Mouse (Mus musculus) hindbrain, postnatal 0 days (tissue): ENCODE data around the gene Gm11983. TPM values are rescaled to one million over a fixed set of nuclear protein-coding genes. Genes with fewer than 3 reads are reported as not detected.

Experiments used
- ATAC-seq: fragments of 200-750 bp; cut with Nextera tagmentation; 2 replicates; pipeline ENCODE4 v1.8.0; 2017; ENCODE audit warnings: mild to moderate bottlenecking, moderate TSS enrichment, moderate library complexity
- DNase-seq: peaks from one replicate; pipeline ENCODE4 v3.0.0-alpha.2; 2015; ENCODE audit warnings: low spot score
- H3K27ac ChIP-seq: fragments of 300-500 bp; sonication (generic); 2 replicates; pipeline ENCODE4 v1.5.1; 2014; ENCODE audit warnings: mild to moderate bottlenecking
- H3K27me3 ChIP-seq: fragments of 300-500 bp; sonication (generic); 2 replicates; pipeline ENCODE4 v1.6.1; 2014; ENCODE audit warnings: low read length, mixed read lengths; ENCODE audit not compliant: insufficient read depth
- H3K36me3 ChIP-seq: fragments of 300-500 bp; sonication (generic); 2 replicates; pipeline ENCODE4 v1.6.1; 2014; ENCODE audit warnings: low read length, mixed read lengths; ENCODE audit not compliant: insufficient read depth
- H3K4me1 ChIP-seq: fragments of 300-500 bp; sonication (generic); 2 replicates; pipeline ENCODE4 v1.6.1; 2014; ENCODE audit warnings: antibody characterized with exemption, low read length, mixed read lengths; ENCODE audit not compliant: insufficient read depth
- H3K4me2 ChIP-seq: fragments of 300-500 bp; sonication (generic); 2 replicates; pipeline ENCODE4 v1.6.1; 2014; ENCODE audit warnings: low read depth, mild to moderate bottlenecking, low read length, moderate library complexity, mixed read lengths
- H3K4me3 ChIP-seq: fragments of 300-500 bp; sonication (generic); 2 replicates; pipeline ENCODE4 v1.5.1; 2014; ENCODE audit warnings: low read length
- H3K9ac ChIP-seq: fragments of 300-500 bp; sonication (generic); replicated peaks from 2 replicates; pipeline ENCODE4 v1.6.1; 2014; ENCODE audit warnings: mild to moderate bottlenecking, low read length, moderate library complexity, mixed read lengths
- H3K9me3 ChIP-seq: fragments of 300-500 bp; sonication (generic); 2 replicates; pipeline ENCODE4 v1.6.1; 2016; ENCODE audit warnings: low read length, mixed read lengths
- CTCF ChIP-seq: IDR thresholded peaks from 2 replicates; pipeline ENCODE4 v1.5.1; 2016; ENCODE audit warnings: antibody characterized with exemption, control low read depth, low read depth
- WGBS: fragments of 180-500 bp; shearing (Covaris S2); extraction: QIAGEN DNeasy Blood & Tissue Kit; methylation state at CpG from one replicate; pipeline ENCODE4 v1.1.7; 2014; 5-methylcytosine and 5-hydroxymethylcytosine counted together
- polyA plus RNA-seq: library from polyadenylated mRNA; unstranded; fragments of >200 nt; fragmentation: Nextera tagmentation; extraction: Ambion mirVana; gene quantifications from 2 replicates; pipeline ENCODE4 v1.2.1, GENCODE M21; 2015
- total RNA-seq: library from RNA; depleted of rRNA; stranded (reverse); fragments of >200 nt; gene quantifications from 2 replicates; pipeline ENCODE4 v1.2.3, GENCODE M21; 2014; rRNA removed

The Gm11983 gene
- total and polyA plus RNA-seq, 2 experiments from 2014 or later = not detected

- WGBS = 97% methylated on average over 3 of the region's 3 CpGs
- DNase-seq = no peak
Observed at GRCm38 (mm10) chr11:6790690-6791089, 46.8 kb downstream of the Gm11983 start.

More at GRCm38 (mm10) chr11:6790690-6791089, 46.8 kb downstream of the Gm11983 start:
- H3K4me3 ChIP-seq = no peak overlapping the region
- H3K27ac ChIP-seq = no peak overlapping the region
- peak; percentile 41 for TF ChIP-seq CTCF
- H3K4me2 ChIP-seq = no peak overlapping the region
- H3K4me1 ChIP-seq = no peaks in the 10 kb centered on the region
- H3K27me3 ChIP-seq = no peaks in the 10 kb centered on the region
- no peak overlapping the region for H3K9ac ChIP-seq
- no peaks in the 10 kb centered on the region for H3K36me3 ChIP-seq
- no peaks in the 10 kb centered on the region for H3K9me3 ChIP-seq
- ATAC-seq = no peak

Other genes starting within 250 kb of the Gm11983 start
- 84.0 and 84.9 TPM in 2 replicates for gene Nacad, start 231.6 kb downstream of the Gm11983 start, total RNA-seq
- gene Nacad, start 231.6 kb downstream of the Gm11983 start, polyA plus RNA-seq = 54.7 and 56.7 TPM in 2 replicates
- 44.0 and 53.5 TPM in 2 replicates for gene Tbrg4, start 211.6 kb downstream of the Gm11983 start, total RNA-seq
- gene Tbrg4, start 211.6 kb downstream of the Gm11983 start, polyA plus RNA-seq = 31.3 and 34.7 TPM in 2 replicates
- not detected in 2 replicates for gene Wap, start 199.0 kb downstream of the Gm11983 start, total RNA-seq
- not detected in 2 replicates for gene Wap, start 199.0 kb downstream of the Gm11983 start, polyA plus RNA-seq
- gene Ramp3, start 179.1 kb downstream of the Gm11983 start, total RNA-seq = 27.7 and 29.3 TPM in 2 replicates
- gene Ramp3, start 179.1 kb downstream of the Gm11983 start, polyA plus RNA-seq = 23.9 and 24.2 TPM in 2 replicates
- 182 TPM in 2 replicates for gene Adcy1, start 225.8 kb upstream of the Gm11983 start, total RNA-seq
- gene Adcy1, start 225.8 kb upstream of the Gm11983 start, polyA plus RNA-seq = 14.4 and 14.9 TPM in 2 replicates